Mouse (Mus musculus) kidney, postnatal 14 days (tissue): ENCODE data around the gene Frg2f1.
"Not testable (repeated sequence)": the region's sequence is repeated elsewhere in the genome, so short reads cannot be mapped to it uniquely, and the experiment has no call there.

ENCODE experiments used
- DNase-seq: peaks from one replicate; pipeline ENCODE4 v3.0.0; 2022; ENCODE audit warnings: mixed read lengths

The Frg2f1 gene

GRCm38 (mm10) chr4:119539031-119539824, at the start of gene Frg2f1:
Gene Frg2f1 (minus strand): TSS chr4:119539529.
- peak; percentile 97 for DNase-seq

DNA sequence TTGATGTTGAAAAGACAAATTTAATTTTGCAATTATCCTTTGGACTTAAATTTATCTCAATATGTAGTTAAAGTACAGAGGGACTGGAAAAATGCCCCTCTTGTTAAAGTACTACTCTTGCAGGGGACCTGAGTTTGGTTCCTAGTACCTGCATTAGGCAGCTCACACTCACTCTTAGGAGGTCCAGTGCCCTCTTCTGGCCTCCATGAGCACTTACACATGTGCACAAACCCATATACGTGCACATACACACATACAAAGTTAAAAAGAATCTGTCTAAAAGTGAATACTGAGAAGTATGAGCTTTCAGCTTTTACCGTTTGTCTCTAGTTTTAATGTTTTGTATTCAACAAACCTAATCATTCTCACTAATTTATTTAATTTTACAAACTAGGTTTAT, 48.7 kb upstream of the Frg2f1 start:
- no peak for DNase-seq

DNA sequence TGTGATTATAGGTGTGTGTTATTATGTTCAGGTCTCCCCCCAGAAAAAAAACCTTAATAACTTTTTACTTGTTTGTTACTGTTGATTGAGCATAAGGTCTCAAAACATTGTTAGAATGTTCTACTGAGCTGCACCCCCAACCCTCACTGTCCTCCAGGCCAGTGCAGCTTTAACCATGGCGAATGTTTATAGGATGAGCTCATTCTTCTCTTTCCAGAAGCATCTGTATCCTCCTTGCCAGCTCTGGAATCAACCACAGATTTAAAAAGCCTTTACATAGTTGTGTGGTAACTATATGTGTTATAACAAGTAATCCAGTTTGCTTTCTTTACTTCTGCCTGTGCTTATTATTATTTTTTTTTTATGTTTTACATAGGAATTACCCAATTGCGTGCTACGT, 36.1 kb upstream of the Frg2f1 start:
- DNase-seq = no peak

- DNase-seq = no peak
Observed at GRCm38 (mm10) chr4:119574504-119574903, 35.2 kb upstream of the Frg2f1 start.

GRCm38 (mm10) chr4:119572682-119573081, 33.4 kb upstream of the Frg2f1 start:
- DNase-seq = no peak

DNA sequence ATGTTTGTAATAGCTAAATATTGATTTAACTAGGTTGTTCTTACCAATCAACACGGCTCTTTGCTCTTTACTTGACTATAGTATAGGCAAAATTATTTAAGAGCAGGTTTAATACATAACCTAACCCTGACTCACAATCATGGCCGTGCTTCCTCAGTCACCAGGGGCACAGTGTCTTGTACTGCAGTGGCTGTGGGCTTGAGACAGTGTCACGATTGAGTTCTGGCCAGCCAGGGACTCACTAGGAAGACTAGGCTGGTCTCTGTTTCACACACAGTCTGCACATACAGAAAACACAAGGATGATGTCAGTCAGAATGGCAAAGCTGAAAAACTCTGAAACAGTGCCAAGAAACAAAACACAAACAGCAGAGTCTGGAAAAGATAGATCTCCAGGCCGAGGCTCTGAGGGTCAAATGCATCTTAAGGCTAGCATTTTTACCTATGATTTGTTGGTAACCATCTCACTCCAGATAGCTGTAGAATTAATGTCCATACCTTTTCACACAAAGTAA, 27.1 kb upstream of the Frg2f1 start:
- no peak for DNase-seq

DNA sequence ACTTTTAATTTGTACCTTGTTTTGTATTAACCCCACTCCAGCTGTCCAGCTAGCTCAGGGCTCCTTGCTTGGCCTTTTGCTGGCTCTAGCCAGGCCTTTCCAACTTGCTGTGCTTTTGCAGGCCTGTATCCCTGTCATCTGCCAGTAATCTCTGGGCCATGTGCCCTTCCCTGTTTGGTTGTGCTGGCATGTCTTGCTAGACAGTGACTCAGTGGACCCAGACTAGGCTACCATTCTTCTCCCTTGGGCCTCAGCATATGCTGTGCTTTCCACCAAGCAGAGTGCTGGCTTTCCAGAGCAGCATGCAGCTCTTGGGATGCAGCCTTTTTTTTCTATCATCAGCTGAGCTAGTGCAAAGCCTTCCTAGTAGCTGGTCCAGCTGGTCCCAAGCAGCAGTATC, 23.8 kb upstream of the Frg2f1 start:
- DNase-seq = no peak

DNA sequence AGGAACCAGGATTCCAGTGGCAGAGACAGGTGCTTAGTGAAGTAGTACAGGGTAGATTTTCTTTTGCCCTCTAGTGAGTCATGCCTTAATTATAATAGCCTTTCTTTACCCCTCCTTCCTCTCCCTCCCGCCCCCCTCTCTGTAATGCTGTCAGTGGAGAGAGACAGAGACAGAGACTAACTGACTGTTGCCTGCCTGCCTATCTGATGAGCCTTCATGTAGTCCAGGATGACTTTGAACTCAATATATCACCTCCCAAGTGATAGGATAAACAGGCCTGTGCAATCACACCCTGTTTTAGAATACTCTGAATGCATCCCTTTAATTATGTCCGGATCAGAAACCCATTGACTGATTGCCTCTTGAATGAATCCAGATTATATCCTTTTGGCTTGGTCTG, 16.1 kb upstream of the Frg2f1 start:
- no peak for DNase-seq

GRCm38 (mm10) chr4:119550864-119551263, 11.5 kb upstream of the Frg2f1 start:
- DNase-seq = no peak

DNA sequence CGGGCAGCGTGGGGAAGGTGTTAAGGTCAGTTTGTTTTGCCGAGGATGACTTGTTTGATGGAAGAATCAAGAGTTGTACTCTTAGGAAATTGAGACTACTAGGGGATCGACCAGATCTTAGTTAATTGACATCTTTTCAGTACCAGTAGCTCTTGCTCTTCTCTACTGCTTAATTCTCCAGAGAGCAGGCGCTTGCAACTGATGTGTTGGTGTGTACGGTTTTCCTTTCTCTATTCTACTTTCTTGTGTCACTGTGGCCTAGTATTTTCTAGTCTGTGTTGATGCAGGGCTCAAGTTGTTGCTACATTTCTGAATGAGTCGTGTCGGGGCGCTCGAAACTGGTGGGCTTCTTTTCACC, 1.2 kb upstream of the Frg2f1 start:
- peak; percentile 5 for DNase-seq

GRCm38 (mm10) chr4:119539836-119540532, 655 bp upstream of the Frg2f1 start:
- no peak for DNase-seq

- peak; percentile 20 for DNase-seq
Observed at GRCm38 (mm10) chr4:119537436-119537835, 1.9 kb downstream of the Frg2f1 start.

DNA sequence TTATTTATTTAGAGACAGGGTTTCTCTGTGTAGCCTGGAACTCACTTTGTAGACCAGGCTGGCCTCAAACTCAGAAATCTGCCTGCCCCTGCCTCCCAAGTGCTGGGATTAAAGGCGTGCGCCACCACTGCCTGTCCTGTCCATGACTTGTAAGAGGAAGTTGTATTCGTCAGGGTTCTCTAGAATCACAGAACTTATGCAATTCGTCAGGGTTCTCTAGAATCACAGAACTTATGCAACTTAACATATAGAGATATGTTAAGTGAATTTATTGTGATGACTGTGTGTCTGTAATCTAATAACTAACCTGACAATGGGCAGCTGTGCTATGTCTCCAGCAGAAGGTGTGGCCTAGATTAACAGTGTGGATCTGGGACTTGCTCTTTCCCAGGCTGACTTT, 2.7 kb downstream of the Frg2f1 start, which contains the start of gene Foxj3:
Gene Foxj3, plus strand, starts transcription at position 390 of the 400 bp plus-strand sequence.
- not testable (repeated sequence) for DNase-seq

GRCm38 (mm10) chr4:119535103-119535502, 4.2 kb downstream of the Frg2f1 start:
- no peak for DNase-seq

DNA sequence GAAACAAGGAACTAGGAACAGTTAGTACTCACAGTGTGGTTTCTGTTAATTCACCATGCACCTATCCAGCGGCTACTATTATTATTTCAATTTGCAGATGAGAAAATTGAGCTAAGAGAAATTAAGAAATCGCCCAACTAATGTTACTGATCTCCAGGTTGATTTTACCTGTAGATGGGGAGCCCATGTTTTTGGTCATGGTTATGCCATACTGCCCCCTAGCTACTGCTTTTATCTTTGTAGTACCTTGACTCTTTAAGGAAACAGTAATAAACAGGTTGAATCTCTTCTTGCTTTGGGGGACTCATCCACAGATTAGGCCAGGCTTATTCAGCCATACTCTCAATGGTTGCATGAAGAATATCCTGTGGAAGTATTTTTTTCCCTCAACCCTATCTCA, 7.5 kb downstream of the Frg2f1 start:
- DNase-seq = no peak

GRCm38 (mm10) chr4:119526329-119526845, 12.9 kb downstream of the Frg2f1 start:
- no peak for DNase-seq

DNA sequence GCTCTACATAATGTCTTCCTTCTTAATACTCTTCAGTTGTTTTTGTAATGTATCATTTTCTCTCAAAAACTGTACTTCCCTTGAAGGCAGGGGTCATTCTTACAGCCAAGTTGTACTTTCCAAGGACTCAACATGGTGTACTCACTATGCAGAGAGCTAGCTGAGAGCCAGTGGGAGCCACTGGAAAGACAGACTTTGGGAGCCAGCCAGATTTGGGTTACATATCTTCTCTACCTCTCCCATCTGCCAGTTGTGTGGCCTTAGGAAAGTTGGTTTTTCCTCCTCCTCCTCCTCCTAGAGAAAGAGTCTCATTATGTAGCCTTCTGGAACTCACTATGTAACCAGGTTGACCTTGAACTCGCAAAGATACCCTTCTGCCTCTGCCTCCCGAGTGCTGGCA, 14.9 kb downstream of the Frg2f1 start:
- no peak for DNase-seq

DNA sequence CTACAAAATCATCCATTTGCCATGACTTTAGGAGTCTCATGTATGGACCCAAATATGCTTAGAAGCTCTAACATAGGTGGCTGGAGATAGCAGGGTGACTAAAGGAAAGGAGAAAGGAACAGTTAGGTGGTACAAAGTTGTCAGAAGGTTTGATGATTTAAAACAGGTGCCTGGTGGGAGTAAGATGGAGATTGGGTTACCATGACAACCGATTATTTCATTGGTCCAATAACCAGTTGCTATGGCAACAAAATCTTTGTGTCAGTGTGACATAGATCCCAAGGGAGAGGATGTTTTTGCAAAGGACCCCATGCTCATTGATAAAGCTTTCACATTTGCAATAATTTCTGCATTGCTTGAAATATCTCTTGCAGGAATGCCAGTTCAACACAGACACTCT, 15.3 kb downstream of the Frg2f1 start:
- no peak for DNase-seq

DNA sequence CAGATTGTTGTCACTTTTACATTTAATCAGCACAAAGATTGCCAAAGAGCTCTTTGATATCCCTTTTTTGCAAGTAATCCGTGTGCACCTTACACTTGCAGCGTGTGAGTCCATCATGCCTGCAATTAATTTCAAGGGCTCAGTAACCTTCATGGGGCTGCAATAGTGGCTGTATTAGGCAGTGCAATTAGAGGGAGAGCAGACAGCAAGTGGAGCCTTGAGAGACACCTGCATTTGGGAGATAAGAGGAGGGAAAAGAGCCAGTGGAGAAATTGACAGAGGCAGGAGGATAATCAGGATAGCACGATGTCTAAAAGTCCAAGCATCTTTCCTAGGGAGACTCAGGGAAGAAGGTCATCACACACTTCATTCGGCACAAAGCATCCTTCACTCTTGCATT, 15.8 kb downstream of the Frg2f1 start:
- DNase-seq = no peak

DNA sequence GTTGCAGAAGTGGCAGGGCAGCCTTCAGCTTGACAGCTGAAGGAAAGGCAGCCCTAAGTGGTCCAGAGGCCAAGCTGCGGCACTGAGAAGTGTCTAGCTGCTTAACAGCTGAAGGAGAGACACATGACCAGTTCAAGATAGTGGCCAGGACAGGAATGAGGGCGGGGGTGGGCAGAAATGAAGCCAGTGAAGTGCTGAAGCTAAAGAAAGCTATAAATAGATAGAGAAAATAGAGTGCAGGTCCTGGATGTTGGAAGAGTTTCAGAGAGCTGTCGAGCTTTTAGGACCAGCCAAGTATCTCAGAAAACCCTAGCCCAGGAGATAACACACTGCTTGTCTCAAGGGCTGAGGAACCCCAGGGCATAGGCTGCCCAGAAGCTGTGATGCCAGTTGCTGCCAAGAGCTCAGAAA, 26.6 kb downstream of the Frg2f1 start:
- no peak for DNase-seq

DNA sequence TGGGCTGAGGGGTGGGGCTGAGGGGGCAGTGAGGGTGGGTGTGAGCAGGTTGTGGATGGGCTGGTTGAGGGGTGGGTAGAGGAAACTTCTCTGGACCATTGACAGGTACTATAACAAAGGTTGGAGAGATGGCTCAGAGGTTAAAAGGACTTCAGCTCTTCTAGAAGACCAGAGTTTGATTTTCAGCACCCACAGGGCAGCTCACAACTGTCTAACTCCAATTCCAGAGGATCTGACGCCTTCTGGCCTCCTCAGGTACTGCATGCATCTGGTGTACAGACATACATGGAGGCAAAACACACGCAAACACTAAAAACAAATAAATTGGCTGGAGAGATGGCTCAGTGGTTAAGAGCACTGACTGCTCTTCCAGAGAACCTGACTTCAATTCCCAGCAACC, 27.7 kb downstream of the Frg2f1 start:
- no peak for DNase-seq

- DNase-seq = no peak
Observed at GRCm38 (mm10) chr4:119498319-119498848, 40.9 kb downstream of the Frg2f1 start.

- no peak for DNase-seq
Observed at GRCm38 (mm10) chr4:119492933-119493327, 46.4 kb downstream of the Frg2f1 start.
